In the genomic region with DNA sequence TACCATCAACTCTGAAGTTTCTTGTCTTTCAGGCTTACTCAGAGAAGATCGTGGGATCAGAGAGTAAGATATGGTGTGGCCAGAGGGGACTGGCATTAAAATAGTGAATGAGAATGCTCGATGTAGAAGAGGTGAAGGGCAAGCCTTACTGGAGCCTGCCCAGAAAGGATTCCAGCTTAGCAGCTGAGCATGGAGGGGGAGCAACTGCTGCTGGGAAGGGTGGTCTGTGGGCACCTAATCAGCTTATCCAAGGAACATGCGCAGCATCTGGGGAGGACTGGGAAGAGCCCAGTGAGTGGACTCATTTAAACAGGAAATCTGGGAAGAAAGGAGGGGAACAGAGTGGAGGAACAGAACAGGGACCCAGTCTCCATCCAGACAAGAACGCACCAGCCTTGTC, we compare ENCODE assay signal across 20 mouse cellular contexts. TPM values are rescaled to one million over a fixed set of nuclear protein-coding genes. Genes with fewer than 3 reads are reported as not detected.
DNase-seq lines count a peak whose midpoint lies in the region; ATAC-seq and TF ChIP-seq lines count a peak whose summit lies in the region.
"Had no signal": no experiment of that assay in that cellular context is flagged by ENCODE, and none has a peak within 500 bp of the region (broad histone marks: within the 10 kb centered on the region; RNA-seq: fewer than 3 reads in every experiment).

No protein-coding gene starts in this region.

- no peak for ATAC-seq in forebrain, embryonic 12.5 days (ENCODE audit: low FRiP score)
- ATAC-seq in midbrain, embryonic 14.5 days (ENCODE audit: low FRiP score, low TSS enrichment) = no peak
- ATAC-seq in midbrain, postnatal 0 days (ENCODE audit: low FRiP score) = no peak
- no peak for ATAC-seq in frontal cortex, adult (ENCODE audit: low TSS enrichment)
- ATAC-seq in megakaryocyte progenitor cell, adult 5-6 weeks (replicated peaks; ENCODE audit: poor library complexity) = no peak
- ATAC-seq: forebrain, embryonic 16.5 days; hindbrain, embryonic 16.5 days had no signal

- H3K4me3 ChIP-seq in forebrain, embryonic 10.5 days = no peak overlapping the region
- no peak overlapping the region for H3K4me3 ChIP-seq in forebrain, embryonic 12.5 days (replicated peaks)
- no peak overlapping the region for H3K4me3 ChIP-seq in midbrain, embryonic 14.5 days (replicated peaks; ENCODE audit: low read depth, low read length)
- no peak overlapping the region for H3K4me3 ChIP-seq in midbrain, postnatal 0 days (ENCODE audit: low read depth, low read length)
- H3K4me3 ChIP-seq in myocyte = no peak overlapping the region
- H3K4me3 ChIP-seq: embryonic facial prominence, embryonic 15.5 days; erythroblast, embryonic 14.5 days; hindbrain, embryonic 12.5 days had no signal

- peaks cover 44% of the 10 kb centered on the region for H3K4me1 ChIP-seq in forebrain, embryonic 10.5 days
- peaks cover 23% of the 10 kb centered on the region for H3K4me1 ChIP-seq in forebrain, embryonic 12.5 days
- peaks cover 18% of the 10 kb centered on the region for H3K4me1 ChIP-seq in midbrain, embryonic 14.5 days (ENCODE audit: control insufficient read depth, insufficient read depth, low read length)
- 0 out of 2 replicates have a peak, but pooled peaks cover 7% of the 10 kb centered on the region for H3K4me1 ChIP-seq in midbrain, postnatal 0 days (ENCODE audit: insufficient read depth, low read length)

- TF ChIP-seq POLR2A in myocyte (IDR thresholded peaks at IDR 0.05; ENCODE audit: insufficient read length, low read depth) = no peak

- peaks cover 15% of the 10 kb centered on the region for H3K27me3 ChIP-seq in forebrain, embryonic 10.5 days (ENCODE audit: poor library complexity, severe bottlenecking)
- peaks cover 14% of the 10 kb centered on the region; the same call in 1 of the 2 replicates for H3K27me3 ChIP-seq in forebrain, embryonic 12.5 days
- H3K27me3 ChIP-seq in midbrain, embryonic 14.5 days (ENCODE audit: control insufficient read depth, insufficient read depth, low read length) = no peaks in the 10 kb centered on the region
- no peaks in the 10 kb centered on the region for H3K27me3 ChIP-seq in midbrain, postnatal 0 days (ENCODE audit: insufficient read depth, low read length)
- H3K27me3 ChIP-seq in myocyte (ENCODE audit: control insufficient read depth, insufficient read depth, insufficient read length) = no peaks in the 10 kb centered on the region
- H3K27me3 ChIP-seq: embryonic facial prominence, embryonic 15.5 days; hindbrain, embryonic 12.5 days had no signal

- peak overlapping the region; percentile 40; the same call in 1 of the 2 replicates for H3K27ac ChIP-seq in forebrain, embryonic 10.5 days
- no peak overlapping the region for H3K27ac ChIP-seq in forebrain, embryonic 12.5 days
- H3K27ac ChIP-seq in midbrain, embryonic 14.5 days (replicated peaks; ENCODE audit: low read depth, low read length) = no peak overlapping the region
- no peak overlapping the region for H3K27ac ChIP-seq in midbrain, postnatal 0 days (ENCODE audit: low read depth, low read length)
- H3K27ac ChIP-seq: hindbrain, embryonic 12.5 days had no signal

- DNase-seq in forebrain, embryonic 10.5 days (ENCODE audit: extremely low spot score, low spot score) = no peak
- peak; percentile 29 for DNase-seq in midbrain, embryonic 14.5 days
- no peak for DNase-seq in midbrain, postnatal 0 days (ENCODE audit: low spot score)
- DNase-seq: adrenal gland, postnatal 10 days; cerebellum, adult 11-12 months; cerebellum, adult 9-10 months; cerebellum, postnatal 25 days; gastrocnemius, postnatal 25 days; heart, postnatal 10 days; heart, postnatal 4 days had no signal

- H3K79me2 ChIP-seq in myocyte (ENCODE audit: control insufficient read depth, insufficient read depth) = no peaks in the 10 kb centered on the region

- H3ac ChIP-seq in myocyte (ENCODE audit: control insufficient read depth, insufficient read length) = no peak overlapping the region

- no peaks in the 10 kb centered on the region for H3K36me3 ChIP-seq in forebrain, embryonic 10.5 days (replicated peaks)
- no peaks in the 10 kb centered on the region for H3K36me3 ChIP-seq in forebrain, embryonic 12.5 days (replicated peaks)
- H3K36me3 ChIP-seq in midbrain, embryonic 14.5 days (ENCODE audit: control insufficient read depth, insufficient read depth, low read length) = no peaks in the 10 kb centered on the region
- no peaks in the 10 kb centered on the region for H3K36me3 ChIP-seq in midbrain, postnatal 0 days (ENCODE audit: insufficient read depth, low read length)
- no peaks in the 10 kb centered on the region for H3K36me3 ChIP-seq in myocyte (ENCODE audit: control insufficient read depth, insufficient read depth)
- H3K36me3 ChIP-seq: embryonic facial prominence, embryonic 15.5 days; hindbrain, embryonic 12.5 days had no signal

- TF ChIP-seq CTCF in midbrain, postnatal 0 days (IDR thresholded peaks at IDR 0.05) = no peak

- no peak overlapping the region for H3K9ac ChIP-seq in forebrain, embryonic 12.5 days
- no peak overlapping the region for H3K9ac ChIP-seq in midbrain, embryonic 14.5 days (replicated peaks; ENCODE audit: low read length)
- no peak overlapping the region for H3K9ac ChIP-seq in midbrain, postnatal 0 days (replicated peaks; ENCODE audit: low read length, poor library complexity, severe bottlenecking)
- H3K9ac ChIP-seq: embryonic facial prominence, embryonic 15.5 days; hindbrain, embryonic 12.5 days had no signal

- no peaks in the 10 kb centered on the region for H3K9me3 ChIP-seq in forebrain, embryonic 10.5 days
- no peaks in the 10 kb centered on the region for H3K9me3 ChIP-seq in forebrain, embryonic 12.5 days
- H3K9me3 ChIP-seq in midbrain, embryonic 14.5 days (ENCODE audit: control insufficient read depth, low read length) = no peaks in the 10 kb centered on the region
- H3K9me3 ChIP-seq in midbrain, postnatal 0 days (ENCODE audit: low read length) = no peaks in the 10 kb centered on the region
- H3K9me3 ChIP-seq: embryonic facial prominence, embryonic 15.5 days; hindbrain, embryonic 12.5 days had no signal

- H3K4me2 ChIP-seq in forebrain, embryonic 12.5 days = no peak overlapping the region
- H3K4me2 ChIP-seq in midbrain, embryonic 14.5 days (ENCODE audit: low read length) = no peak overlapping the region
- H3K4me2 ChIP-seq in midbrain, postnatal 0 days (ENCODE audit: low read depth, low read length, poor library complexity, severe bottlenecking) = no peak overlapping the region
- H3K4me2 ChIP-seq in myocyte (ENCODE audit: low read depth) = no peak overlapping the region
- H3K4me2 ChIP-seq: embryonic facial prominence, embryonic 15.5 days; hindbrain, embryonic 12.5 days had no signal

- 63% methylated on average over 4 of the region's 4 CpGs for WGBS in forebrain, embryonic 10.5 days
- 68% methylated on average over 4 of the region's 4 CpGs for WGBS in forebrain, embryonic 12.5 days
- 50% methylated on average over 4 of the region's 4 CpGs for WGBS in midbrain, embryonic 14.5 days
- 45% methylated on average over 4 of the region's 4 CpGs for WGBS in midbrain, postnatal 0 days

TF ChIP-seq in myocyte, 11 proteins besides CTCF, POLR2A, EP300 and RAD21:
- TF ChIP-seq MYOD1 (IDR thresholded peaks at IDR 0.05; ENCODE audit: control insufficient read depth in 1 of 3, insufficient read length in 2 of 3, low read depth in 2 of 3) (peak in 2 of 3 experiments; percentile 45 to 56), MAX (IDR thresholded peaks at IDR 0.05; ENCODE audit: low read depth) (no peak), TCF12 (IDR thresholded peaks at IDR 0.05; ENCODE audit: insufficient read depth, poor library complexity, severe bottlenecking) (no peak), MYOG (IDR thresholded peaks at IDR 0.05; ENCODE audit: control insufficient read depth in 1 of 3, insufficient read depth in 1 of 3, insufficient read length in 2 of 3, low read depth in 2 of 3) (peak in 2 of 3 experiments; percentile 49 to 81), SRF (IDR thresholded peaks at IDR 0.05; ENCODE audit: control insufficient read depth, insufficient read length, low read depth) (no peak), REST (IDR thresholded peaks at IDR 0.05; ENCODE audit: insufficient read depth, insufficient read length) (no peak), TCF3 (IDR thresholded peaks at IDR 0.05; ENCODE audit: insufficient read length, low read depth) (peak; percentile 25), POLR2AphosphoS2 (IDR thresholded peaks at IDR 0.05; ENCODE audit: insufficient read length, low read depth) (no peak), USF1 (IDR thresholded peaks at IDR 0.05; ENCODE audit: low read depth) (no peak), CEBPB (IDR thresholded peaks at IDR 0.05; ENCODE audit: insufficient read depth, poor library complexity, severe bottlenecking) (no peak), E2F4 (IDR thresholded peaks at IDR 0.05; ENCODE audit: insufficient read depth) (no peak)

RNA-seq across cellular contexts. Expression of a gene that starts 26.3 kb away (rescaled TPM):
- polyA plus RNA-seq in forebrain, embryonic 10.5 days (2016; fragmentation: Nextera tagmentation; extraction: Ambion mirVana) = 13.3 and 13.8 TPM in 2 replicates
- polyA plus RNA-seq in forebrain, embryonic 12.5 days (2016; fragmentation: Nextera tagmentation; extraction: Ambion mirVana) = 10.2 and 11.4 TPM in 2 replicates
- polyA plus RNA-seq in midbrain, embryonic 14.5 days (2014; fragmentation: Nextera tagmentation; extraction: Ambion mirVana) = 3.8 and 4.4 TPM in 2 replicates
- total RNA-seq in midbrain, postnatal 0 days (2014; rRNA removed) = 33.3 and 38.7 TPM in 2 replicates
- 4.7 and 4.9 TPM in 2 replicates for polyA plus RNA-seq in midbrain, postnatal 0 days (2015; fragmentation: Nextera tagmentation; extraction: Ambion mirVana)
- polyA plus RNA-seq in myocyte (2012; fragmentation: generic; extraction: Trizol) = 23.4 TPM
- total RNA-seq in megakaryocyte progenitor cell, adult 5-6 weeks (2015) = 20.8 and 27.0 TPM in 2 replicates
- total RNA-seq in megakaryocyte progenitor cell, adult 5-6 weeks (2017) = 11.5 and 11.7 TPM in 2 replicates
- total RNA-seq: MEL had no signal
